ENCODE assay signal across 10 mouse cellular contexts in genomic region chr17:44530000-44530399, GRCm38 (mm10).
DNase-seq lines count a peak whose midpoint lies in the region; ATAC-seq and TF ChIP-seq lines count a peak whose summit lies in the region.
"Had no signal": no experiment of that assay in that cellular context is flagged by ENCODE, and none has a peak within 500 bp of the region (broad histone marks: within the 10 kb centered on the region; RNA-seq: fewer than 3 reads in every experiment).

No protein-coding gene starts in this region.

- H3K27me3 ChIP-seq in heart, postnatal 0 days (ENCODE audit: control insufficient read depth, insufficient read depth, low read length) = no peaks in the 10 kb centered on the region
- H3K27me3 ChIP-seq in heart, embryonic 12.5 days (replicated peaks) = no peaks in the 10 kb centered on the region
- no peaks in the 10 kb centered on the region for H3K27me3 ChIP-seq in lung, postnatal 0 days (replicated peaks; ENCODE audit: insufficient read depth, low read length)
- H3K27me3 ChIP-seq in hindbrain, embryonic 12.5 days = no peaks in the 10 kb centered on the region
- H3K27me3 ChIP-seq: embryonic facial prominence, embryonic 13.5 days had no signal

- no peak overlapping the region for H3K4me2 ChIP-seq in heart, postnatal 0 days (ENCODE audit: low read depth, low read length)
- H3K4me2 ChIP-seq in heart, embryonic 12.5 days = no peak overlapping the region
- H3K4me2 ChIP-seq in lung, postnatal 0 days (replicated peaks; ENCODE audit: low read depth, low read length) = no peak overlapping the region
- H3K4me2 ChIP-seq in hindbrain, embryonic 12.5 days (replicated peaks) = no peak overlapping the region
- H3K4me2 ChIP-seq: embryonic facial prominence, embryonic 13.5 days; heart, embryonic 11.5 days had no signal

- TF ChIP-seq CTCF in heart, postnatal 0 days (IDR thresholded peaks at IDR 0.05; ENCODE audit: low read depth) = peak; percentile 11; the same call in 1 of the 2 replicates
- TF ChIP-seq CTCF in lung, postnatal 0 days (IDR thresholded peaks at IDR 0.05) = peak; percentile 51

- TF ChIP-seq EP300 in heart, postnatal 0 days (IDR thresholded peaks at IDR 0.05; ENCODE audit: low read depth) = no peak
- TF ChIP-seq EP300 in lung, postnatal 0 days (IDR thresholded peaks at IDR 0.05) = no peak

- no peaks in the 10 kb centered on the region for H3K9me3 ChIP-seq in heart, postnatal 0 days (replicated peaks; ENCODE audit: control insufficient read depth, low read length)
- no peaks in the 10 kb centered on the region for H3K9me3 ChIP-seq in heart, embryonic 12.5 days (replicated peaks)
- no peaks in the 10 kb centered on the region for H3K9me3 ChIP-seq in lung, postnatal 0 days (ENCODE audit: low read length)
- H3K9me3 ChIP-seq in hindbrain, embryonic 12.5 days (replicated peaks) = no peaks in the 10 kb centered on the region
- H3K9me3 ChIP-seq: embryonic facial prominence, embryonic 13.5 days had no signal

- no peak for DNase-seq in heart, postnatal 0 days (ENCODE audit: low spot score)
- peak; percentile 23 for DNase-seq in A20 (ENCODE audit: low read depth, low spot score)
- peak; percentile 21 for DNase-seq in adrenal gland, adult 2 months
- DNase-seq in lung, postnatal 0 days (ENCODE audit: low spot score) = no peak
- no peak for DNase-seq in urinary bladder, postnatal 4 days (ENCODE audit: low spot score in 2 of 2)
- no peak for DNase-seq in gastrocnemius, postnatal 10 days

- H3K27ac ChIP-seq in heart, postnatal 0 days (ENCODE audit: low read depth) = no peak overlapping the region
- no peak overlapping the region for H3K27ac ChIP-seq in heart, embryonic 12.5 days (ENCODE audit: poor library complexity, severe bottlenecking)
- no peak overlapping the region for H3K27ac ChIP-seq in lung, postnatal 0 days (ENCODE audit: low read length)
- H3K27ac ChIP-seq in hindbrain, embryonic 12.5 days = no peak overlapping the region

- H3K9ac ChIP-seq in heart, postnatal 0 days (replicated peaks; ENCODE audit: low read depth, low read length) = no peak overlapping the region
- H3K9ac ChIP-seq in heart, embryonic 12.5 days = no peak overlapping the region
- H3K9ac ChIP-seq in lung, postnatal 0 days (replicated peaks; ENCODE audit: low read depth) = no peak overlapping the region
- H3K9ac ChIP-seq in hindbrain, embryonic 12.5 days = no peak overlapping the region
- H3K9ac ChIP-seq: embryonic facial prominence, embryonic 13.5 days had no signal

- no peak for ATAC-seq in heart, postnatal 0 days (ENCODE audit: insufficient read depth, low read depth)
- no peak for ATAC-seq in heart, embryonic 12.5 days (ENCODE audit: insufficient number of reproducible peaks, low FRiP score)
- no peak for ATAC-seq in lung, postnatal 0 days
- no peak for ATAC-seq in hindbrain, embryonic 12.5 days (ENCODE audit: low FRiP score)

- no peak overlapping the region for H3K4me3 ChIP-seq in heart, postnatal 0 days (ENCODE audit: low read depth, low read length)
- H3K4me3 ChIP-seq in heart, embryonic 12.5 days = no peak overlapping the region
- H3K4me3 ChIP-seq in lung, postnatal 0 days (ENCODE audit: low read depth, low read length) = no peak overlapping the region
- no peak overlapping the region for H3K4me3 ChIP-seq in hindbrain, embryonic 12.5 days
- H3K4me3 ChIP-seq: embryonic facial prominence, embryonic 13.5 days had no signal

- no peaks in the 10 kb centered on the region for H3K36me3 ChIP-seq in heart, postnatal 0 days (replicated peaks; ENCODE audit: control insufficient read depth, insufficient read depth, low read length)
- H3K36me3 ChIP-seq in heart, embryonic 12.5 days = no peaks in the 10 kb centered on the region
- H3K36me3 ChIP-seq in lung, postnatal 0 days (ENCODE audit: insufficient read depth, low read length) = no peaks in the 10 kb centered on the region
- H3K36me3 ChIP-seq in hindbrain, embryonic 12.5 days = no peaks in the 10 kb centered on the region
- H3K36me3 ChIP-seq: embryonic facial prominence, embryonic 13.5 days had no signal

- 67% methylated on average over 6 of the region's 6 CpGs for WGBS in heart, postnatal 0 days
- 72% methylated on average over 6 of the region's 6 CpGs for whole genome bisulfite sequencing in heart, embryonic 12.5 days
- 77% methylated on average over 6 of the region's 6 CpGs for WGBS in lung, postnatal 0 days
- WGBS in hindbrain, embryonic 12.5 days = 82% methylated on average over 6 of the region's 6 CpGs

- H3K4me1 ChIP-seq in heart, postnatal 0 days (ENCODE audit: control insufficient read depth, insufficient read depth) = no peaks in the 10 kb centered on the region
- no peaks in the 10 kb centered on the region for H3K4me1 ChIP-seq in heart, embryonic 12.5 days (replicated peaks)
- no peaks in the 10 kb centered on the region for H3K4me1 ChIP-seq in lung, postnatal 0 days (ENCODE audit: insufficient read depth, low read depth, low read length)
- H3K4me1 ChIP-seq in hindbrain, embryonic 12.5 days = no peaks in the 10 kb centered on the region

Comparison
In these comparisons a context has a peak if more than half of its experiments do, and no peak if none do; other contexts are left out.
1. DNase-seq: peak in A20 (single experiment) and adrenal gland, adult 2 months (single experiment); none in heart, postnatal 0 days (single experiment), lung, postnatal 0 days (single experiment), urinary bladder, postnatal 4 days (0 of 2) and gastrocnemius, postnatal 10 days (single experiment).